Mouse (Mus musculus): ENCODE data around the gene Phyhd1. TPM values are rescaled to one million over a fixed set of nuclear protein-coding genes. Genes with fewer than 3 reads are reported as not detected.

Gene Phyhd1
- total RNA-seq, 2 experiments from 2014 or later: 96.9 to 120 TPM

DNA sequence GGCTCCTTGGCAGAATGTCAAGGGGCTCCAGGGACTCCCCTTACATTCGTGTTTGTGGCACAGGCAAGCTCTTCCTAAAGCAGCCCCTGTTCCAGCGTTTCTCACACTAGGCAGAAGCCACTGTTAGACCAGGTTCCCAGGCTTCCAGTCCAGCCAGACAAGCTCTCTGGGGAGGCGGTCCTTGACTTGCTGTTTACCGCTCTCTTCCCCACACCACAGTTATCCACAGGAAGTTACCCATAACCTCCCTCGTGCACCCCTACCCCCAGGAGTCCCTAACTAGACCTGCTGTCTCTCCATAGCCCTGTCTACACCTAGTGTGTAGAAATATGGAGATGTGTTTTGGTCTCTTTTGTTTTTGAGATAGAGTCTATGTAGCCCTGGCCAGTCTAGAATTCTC, 12.2 kb upstream of the Phyhd1 start:
- DNase-seq: peak in 1 of 2 experiments; percentile 23
- intact Hi-C loops (cut with DNase I): no loop called here

DNA sequence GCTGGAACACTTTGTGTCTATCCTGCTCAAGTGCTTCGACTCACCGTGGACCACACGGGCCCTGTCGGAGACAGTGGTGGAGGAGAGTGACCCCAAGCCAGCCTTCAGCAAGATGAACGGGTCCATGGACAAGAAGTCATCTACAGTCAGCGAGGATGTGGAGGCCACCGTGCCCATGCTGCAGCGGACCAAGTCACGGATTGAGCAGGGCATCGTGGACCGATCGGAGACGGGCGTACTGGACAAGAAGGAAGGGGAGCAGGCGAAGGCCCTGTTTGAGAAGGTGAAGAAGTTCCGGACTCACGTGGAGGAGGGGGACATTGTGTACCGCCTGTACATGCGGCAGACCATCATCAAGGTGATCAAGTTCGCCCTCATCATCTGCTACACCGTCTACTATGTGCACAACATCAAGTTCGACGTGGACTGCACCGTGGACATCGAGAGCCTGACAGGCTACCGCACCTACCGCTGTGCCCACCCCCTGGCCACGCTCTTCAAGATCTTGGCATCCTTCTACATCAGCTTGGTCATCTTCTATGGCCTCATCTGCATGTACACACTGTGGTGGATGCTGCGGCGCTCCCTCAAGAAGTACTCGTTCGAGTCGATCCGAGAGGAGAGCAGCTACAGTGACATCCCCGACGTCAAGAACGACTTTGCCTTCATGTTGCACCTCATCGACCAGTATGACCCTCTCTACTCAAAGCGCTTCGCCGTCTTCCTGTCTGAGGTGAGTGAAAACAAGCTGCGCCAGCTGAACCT, 10.2 kb upstream of the Phyhd1 start:
- peak in 1 of 2 experiments; percentile 15 for DNase-seq
- intact Hi-C loops (cut with DNase I): no loop called here

DNA sequence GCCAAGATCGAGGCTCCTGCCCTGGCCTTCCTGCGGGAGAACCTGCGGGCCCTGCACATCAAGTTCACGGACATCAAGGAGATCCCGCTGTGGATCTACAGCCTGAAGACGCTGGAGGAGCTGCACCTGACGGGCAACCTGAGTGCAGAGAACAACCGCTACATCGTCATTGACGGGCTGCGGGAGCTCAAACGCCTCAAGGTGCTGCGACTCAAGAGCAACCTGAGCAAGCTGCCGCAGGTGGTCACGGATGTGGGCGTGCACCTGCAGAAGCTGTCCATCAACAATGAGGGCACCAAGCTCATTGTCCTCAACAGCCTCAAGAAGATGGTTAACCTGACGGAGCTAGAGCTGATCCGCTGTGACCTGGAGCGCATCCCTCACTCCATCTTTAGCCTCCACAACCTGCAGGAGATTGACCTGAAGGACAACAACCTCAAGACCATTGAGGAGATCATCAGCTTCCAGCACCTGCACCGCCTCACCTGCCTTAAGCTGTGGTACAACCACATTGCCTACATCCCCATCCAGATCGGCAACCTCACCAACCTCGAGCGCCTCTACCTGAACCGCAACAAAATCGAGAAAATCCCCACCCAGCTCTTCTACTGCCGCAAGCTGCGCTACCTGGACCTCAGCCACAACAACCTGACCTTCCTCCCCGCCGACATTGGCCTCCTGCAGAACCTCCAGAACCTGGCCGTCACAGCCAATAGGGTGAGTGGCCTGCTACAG, 9.2 kb upstream of the Phyhd1 start:
- DNase-seq: no peak
- intact Hi-C loops (cut with DNase I): no loop called here

DNA sequence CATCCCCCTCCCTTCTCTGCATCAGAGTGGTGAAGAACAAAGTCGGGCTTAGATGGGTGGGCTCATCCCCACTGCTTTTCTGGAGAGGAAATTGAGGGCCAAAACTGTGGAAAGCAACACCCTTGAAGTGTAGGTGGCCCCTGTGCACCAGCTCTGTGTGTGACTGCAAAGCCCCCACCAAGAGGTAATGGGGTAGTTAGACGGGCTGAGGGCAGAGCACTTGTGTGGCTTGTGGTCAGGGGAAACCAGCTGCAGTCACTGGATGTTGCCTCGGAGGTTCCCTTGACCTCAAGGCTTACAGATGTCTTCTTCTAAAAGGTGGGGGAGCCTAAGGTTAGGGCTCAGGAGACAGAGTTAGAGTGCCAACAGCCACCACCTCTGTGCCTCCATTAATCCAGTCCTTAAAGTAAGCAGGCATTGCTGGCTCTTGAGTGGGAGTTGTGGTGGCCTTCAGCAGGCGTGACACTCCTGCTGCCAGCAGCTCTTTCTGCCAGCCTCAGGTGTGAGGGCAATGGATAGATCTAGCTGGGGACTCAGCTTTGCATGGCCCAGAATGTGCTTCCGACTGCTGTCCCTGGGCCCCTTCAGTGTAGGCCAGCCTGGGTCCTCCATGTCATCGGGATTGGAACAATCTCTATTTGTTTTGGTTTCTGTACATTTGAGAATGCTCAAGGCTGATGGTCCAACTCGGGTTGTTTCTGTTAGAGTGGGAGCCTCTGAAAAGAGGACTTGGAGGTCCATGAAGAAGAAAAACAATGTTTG, 8.1 kb upstream of the Phyhd1 start:
- intact Hi-C loops (cut with DNase I): no loop called here
- peak in 1 of 2 experiments; percentile 31 for DNase-seq

DNA sequence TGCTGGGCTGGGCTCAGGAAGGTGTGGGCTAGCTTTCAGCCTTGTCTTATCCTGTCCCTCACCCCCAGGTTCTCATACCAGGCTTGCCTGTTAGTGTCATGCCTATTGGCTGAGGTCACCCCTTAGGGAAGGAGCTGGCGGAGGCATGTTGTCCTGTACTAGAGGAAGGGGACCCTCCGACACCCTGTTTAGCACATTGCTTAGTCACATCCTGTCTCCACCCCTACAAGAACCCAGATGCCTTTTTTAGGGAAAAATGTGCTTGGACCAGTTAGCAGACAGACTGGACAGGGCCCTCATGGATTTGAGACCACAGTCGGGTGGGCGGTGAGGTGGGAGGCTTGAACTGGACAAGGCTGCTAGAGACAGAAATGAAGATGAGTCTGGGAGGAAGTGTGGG, 7.4 kb upstream of the Phyhd1 start:
- intact Hi-C loops (cut with DNase I): no loop called here
- peak; percentile 77 to 82 for DNase-seq

DNA sequence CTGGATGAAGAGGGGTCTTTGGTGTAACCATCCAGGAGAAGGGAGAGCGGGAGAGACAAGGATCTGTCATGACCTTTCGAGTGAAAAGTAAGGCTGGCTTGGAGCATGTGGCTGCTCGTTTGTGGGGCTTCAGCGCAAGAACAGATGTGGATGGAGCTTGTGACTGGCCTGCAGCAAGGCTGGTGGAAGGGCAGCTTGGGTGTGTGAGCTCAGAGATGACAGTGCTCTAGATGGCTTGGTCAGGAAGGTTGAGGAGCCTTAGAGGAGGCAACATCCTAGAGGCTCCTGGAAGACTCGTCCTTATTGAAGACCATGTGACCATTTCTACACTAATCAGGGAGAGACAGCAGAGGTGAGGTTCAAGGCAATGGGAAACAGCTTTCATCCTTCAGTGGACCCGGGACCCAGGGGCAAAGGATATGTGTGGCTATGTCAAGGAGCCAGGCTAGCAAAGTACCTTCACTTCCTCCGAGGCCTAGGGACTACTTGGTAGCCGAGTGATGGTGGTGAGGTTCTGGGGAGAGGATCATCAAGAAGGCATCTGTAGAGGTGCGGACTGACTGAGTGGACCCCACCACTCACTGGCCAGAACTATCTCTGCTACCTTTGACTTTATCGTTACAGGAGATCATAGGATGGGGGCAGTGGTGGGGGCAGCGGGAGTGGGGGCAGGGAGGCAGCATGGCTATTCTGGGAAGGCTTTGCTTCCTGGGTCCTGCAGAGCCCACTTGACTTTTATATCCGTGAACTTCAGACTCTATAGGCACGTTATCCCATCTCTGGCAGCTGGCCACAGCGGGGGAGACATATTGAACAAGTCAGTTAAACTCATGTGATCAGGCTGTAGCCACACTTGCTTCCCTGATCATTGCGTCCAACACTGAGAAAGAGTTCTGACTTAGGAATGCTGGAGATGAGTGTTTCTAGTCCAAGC, 6.6 kb upstream of the Phyhd1 start:
- intact Hi-C loops (cut with DNase I): no loop called here
- DNase-seq: peak; percentile 31 to 53

DNA sequence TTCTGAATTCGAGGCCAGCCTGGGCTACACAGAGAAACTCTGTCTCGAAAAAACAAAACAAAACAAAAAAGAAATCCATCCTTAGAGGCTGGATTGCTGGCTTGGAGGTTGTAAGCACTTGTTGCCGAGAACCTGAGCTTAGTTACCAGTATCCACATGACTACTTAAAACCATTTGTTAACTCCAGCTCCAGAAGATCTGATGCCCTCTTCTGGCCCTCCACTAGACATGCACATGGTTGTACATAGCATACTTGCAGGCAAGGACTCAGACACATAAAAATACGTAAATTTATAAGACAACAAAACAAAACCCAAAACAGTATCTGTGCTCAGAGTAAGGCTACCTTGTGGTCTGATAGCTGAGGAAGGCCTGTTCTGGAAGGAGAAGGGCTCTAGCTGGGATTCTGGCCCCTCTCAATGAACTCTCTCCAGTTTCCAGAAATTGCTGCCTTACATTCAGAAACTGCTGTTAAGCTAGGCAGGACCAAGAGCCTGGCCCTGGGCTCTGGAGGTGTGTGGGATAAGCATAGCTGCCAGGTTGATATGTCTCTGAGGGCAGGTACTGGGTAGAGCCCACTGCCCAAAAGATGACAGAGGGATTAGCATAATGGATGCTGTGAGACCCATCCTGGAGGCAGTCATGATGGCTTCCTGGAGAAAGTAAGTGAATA, 4.8 kb upstream of the Phyhd1 start:
- intact Hi-C loops (cut with DNase I): no loop called here
- DNase-seq: peak in 1 of 2 experiments; percentile 22

DNA sequence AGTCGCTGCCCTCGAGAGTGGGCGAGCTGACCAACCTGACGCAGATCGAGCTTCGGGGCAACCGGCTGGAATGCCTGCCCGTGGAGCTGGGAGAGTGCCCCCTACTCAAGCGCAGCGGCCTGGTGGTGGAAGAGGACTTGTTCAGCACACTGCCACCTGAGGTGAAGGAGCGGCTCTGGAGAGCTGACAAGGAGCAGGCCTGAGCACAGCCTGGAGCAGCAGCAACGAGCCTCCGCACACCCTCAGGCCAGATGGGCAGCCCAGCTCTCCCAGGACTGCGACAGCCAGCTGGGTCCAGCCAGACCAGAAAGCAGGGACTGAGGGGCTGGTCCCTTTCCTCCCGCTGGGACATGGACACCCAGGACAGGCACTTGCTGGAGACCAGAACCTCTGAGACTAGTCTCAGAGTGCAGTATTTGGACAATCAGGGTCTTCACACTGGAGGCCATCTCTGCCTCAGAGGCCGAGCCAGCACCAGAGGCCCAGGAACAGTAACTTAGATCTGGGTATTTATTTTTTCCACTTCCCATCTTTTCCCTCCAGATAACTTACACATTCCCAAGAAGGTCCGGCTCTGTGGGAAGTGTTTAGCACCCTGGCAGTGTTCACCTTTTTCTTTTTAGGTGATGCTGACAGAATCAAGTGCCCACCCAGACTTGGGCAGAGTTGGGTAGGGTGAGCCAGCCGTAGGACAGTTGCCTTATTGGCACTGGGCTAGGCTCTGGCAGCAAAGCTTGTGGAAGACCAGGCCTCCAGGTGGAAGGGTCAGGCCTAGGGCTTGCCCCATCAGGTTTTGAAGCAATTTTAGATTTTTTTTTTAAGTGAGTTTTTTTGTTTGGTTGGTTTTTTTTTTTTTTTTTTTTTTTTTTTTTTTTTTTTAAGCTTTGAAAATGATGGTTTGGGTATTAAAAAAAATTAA, 3.8 kb upstream of the Phyhd1 start:
- intact Hi-C loops (cut with DNase I): loop anchor here (1.0 kb wide), 1 partner anchor 23 kb away; no protein-coding TSS in a partner anchor
- DNase-seq: peak in 1 of 2 experiments; percentile 42

DNA sequence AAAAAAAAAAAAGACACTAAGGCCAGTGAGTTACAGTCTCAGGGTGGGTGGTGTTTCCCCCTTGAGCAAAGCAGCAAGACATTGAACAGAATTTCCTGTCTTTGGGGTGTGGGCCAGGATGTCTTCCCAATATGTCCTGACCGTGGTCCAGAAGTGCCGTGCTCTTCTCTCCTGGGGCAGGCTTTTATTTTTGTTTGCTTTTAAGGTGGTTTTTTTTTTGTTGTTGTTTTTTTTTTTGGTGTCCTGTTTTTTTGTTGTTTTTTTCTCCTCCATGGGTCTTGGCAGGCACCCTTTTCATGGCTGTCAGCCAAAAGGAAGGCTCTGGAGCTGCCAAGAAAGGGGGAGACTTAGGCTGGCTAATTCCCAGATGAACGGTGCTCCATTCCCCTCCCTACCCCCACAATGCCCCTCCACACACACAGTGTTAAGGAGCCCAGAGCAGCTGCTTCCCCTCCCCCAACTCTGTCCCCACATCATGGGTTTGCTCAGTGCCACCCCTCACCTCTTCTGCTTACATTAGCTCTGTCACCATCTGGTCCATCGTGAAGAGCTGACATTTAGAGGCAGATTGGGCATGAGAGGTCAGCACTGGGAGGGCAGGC, 3.1 kb upstream of the Phyhd1 start:
- intact Hi-C loops (cut with DNase I): loop anchor here (1.0 kb wide), 1 partner anchor 24 kb away; no protein-coding TSS in a partner anchor
- DNase-seq: peak; percentile 75 to 82

DNA sequence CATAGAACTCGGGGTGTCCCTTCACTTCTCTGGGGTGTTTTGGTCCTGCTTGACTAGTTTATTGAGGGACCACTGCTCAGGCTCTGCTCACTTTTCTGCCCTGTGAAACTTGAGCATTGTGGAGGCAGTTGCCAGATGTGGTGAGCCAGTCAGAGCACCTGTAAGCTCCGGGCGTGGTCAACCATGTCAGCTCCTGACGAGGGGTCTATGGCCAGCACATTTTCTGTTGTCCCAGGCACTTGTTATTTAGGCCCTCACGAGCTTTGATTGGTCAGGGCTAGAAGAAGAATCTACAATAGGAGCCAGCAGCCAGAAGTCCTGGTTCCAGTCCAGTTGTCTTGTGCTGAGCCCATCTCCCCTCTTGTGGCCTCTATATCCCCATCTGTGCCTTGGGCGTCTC, 2.2 kb upstream of the Phyhd1 start:
- intact Hi-C loops (cut with DNase I): no loop called here
- peak in 1 of 2 experiments; percentile 32 for DNase-seq

DNA sequence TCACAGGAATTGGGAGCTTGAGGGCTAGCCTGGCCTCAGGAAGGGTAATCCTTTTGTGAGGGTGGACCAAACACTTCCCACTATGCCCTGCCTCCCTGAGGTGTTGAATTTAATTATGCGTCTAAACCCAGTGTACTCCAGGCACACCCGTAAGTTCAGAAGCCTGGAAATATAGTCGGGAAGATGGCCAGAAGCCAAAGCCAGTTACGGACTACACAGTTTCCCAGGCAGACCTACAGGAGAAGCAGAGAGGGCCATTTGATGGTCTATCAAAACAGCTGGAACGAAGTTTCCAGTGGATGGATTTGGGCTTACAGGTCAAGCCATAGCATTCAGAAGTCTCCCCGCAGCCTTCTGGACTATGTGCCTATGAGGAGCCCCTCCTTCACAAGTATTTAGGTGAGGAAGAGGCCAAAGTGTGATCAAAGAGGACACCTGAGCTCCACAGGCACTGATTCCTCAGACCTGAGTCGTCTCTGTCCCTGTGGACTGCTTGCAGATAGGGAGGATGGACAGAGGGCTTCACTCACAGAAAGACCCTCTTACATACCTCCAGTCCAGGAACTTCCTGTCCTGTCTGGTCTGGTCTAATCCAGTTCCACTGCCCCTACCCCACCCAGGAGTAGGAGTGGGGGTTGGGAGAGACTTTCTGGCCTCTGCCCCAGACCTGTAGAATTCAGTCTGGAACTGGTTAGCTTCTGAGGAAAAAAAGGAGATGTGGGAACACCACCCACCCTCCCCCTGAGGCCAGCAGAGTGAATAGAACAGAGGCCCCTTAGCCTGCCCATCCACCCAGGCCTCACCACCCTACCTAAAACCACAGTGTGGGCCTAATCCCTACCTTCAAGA, 1.1 kb upstream of the Phyhd1 start:
- peak in 1 of 2 experiments; percentile 60 for DNase-seq
- intact Hi-C loops (cut with DNase I): no loop called here

DNA sequence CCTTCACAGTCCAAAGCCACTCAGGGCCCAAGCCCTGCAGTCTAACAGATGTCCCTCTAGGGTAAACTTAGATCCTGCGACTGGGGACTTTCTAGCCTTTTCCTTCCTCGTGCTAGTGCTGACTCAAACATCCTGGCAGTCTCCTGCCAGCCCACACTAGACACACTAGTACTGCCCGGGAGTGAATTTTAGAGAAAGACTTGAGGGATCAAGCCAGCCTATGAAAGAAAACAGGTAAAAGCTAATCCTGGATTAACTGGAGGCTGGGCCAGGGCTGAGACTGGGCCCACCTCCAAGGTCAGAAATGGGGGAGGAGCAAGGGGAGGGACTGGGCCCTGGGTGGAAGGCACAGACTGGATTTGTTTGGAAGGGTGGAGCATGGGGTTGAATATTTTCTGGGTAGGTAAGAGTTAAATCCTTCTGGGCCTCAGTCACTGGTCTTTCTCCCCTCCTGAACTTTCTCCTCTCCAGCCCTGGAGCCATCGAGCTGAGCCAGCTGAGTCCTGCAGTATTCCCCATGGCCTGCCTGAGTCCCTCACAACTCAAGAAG, 464 bp downstream of the Phyhd1 start:
- peak; percentile 83 to 87 for DNase-seq
- intact Hi-C loops (cut with DNase I): no loop called here

DNA sequence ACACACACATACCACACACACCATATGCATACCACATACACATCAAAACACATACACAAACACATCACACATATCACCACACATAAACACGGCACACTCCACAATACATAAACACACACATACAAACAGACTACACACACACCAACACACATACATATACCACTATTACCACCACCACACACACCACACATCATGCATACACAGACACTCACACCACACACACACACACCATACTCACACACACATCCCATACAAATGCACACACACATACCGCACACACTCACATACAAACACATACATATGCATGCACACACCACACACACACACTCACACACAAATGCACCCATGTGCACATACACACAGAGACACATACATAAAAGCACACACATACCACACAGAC, 1.5 kb downstream of the Phyhd1 start:
- intact Hi-C loops (cut with DNase I): no loop called here
- DNase-seq: no peak

DNA sequence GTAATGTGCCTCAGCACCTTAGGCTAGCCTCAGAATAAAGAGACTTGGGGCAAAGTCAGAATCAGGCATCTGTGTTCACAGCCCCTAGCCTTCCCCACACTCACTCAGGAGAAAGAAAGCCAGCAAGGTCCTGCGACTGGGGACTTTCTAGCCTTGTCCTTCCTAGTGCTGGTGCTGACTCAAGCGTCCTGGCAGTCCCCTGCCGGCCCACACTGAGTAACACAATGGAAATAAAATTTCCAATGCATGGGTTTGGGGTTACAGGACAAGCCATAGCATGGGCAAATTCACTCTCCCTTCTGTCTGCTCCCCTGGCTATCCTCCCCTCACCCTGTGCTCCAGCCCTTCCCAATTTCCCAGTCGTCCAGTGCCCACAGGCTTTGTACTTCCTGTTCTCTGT, 2.4 kb downstream of the Phyhd1 start:
- peak in 1 of 2 experiments; percentile 22 for DNase-seq
- intact Hi-C loops (cut with DNase I): no loop called here

DNA sequence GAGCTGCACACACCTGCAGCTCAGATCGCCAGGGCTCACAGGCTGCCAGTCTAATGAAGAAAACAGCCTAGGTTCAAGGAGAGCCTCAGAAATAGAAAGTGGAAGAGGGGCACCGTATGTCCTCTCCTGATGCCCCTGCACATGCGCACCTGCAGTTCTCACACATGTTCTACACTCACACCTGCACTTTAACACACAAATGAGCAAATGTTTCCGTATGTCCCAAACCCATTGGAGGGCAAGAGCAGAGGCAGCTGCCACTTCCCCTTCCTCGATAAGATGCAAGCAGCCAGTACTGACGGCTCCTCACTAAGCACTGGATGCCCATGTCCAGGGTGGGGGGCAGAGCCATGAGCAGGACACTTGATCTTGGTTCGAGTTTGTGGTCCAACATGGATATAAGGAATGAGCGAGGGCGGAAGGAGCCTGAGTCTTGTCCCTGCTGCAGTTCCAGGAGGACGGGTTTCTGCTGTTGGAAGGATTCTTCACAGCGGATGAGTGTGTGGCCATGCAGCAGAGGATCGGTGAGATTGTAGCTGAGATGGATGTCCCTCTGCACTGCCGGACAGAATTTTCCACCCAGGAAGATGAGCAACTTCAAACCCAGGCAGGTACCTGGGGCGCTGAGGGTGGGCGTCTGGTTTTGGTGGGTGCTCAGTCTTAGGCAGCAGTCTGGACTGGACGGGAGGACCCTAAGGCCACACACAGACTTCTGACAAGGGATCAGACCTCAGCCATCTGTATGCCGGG, 3.4 kb downstream of the Phyhd1 start:
- intact Hi-C loops (cut with DNase I): no loop called here

DNA sequence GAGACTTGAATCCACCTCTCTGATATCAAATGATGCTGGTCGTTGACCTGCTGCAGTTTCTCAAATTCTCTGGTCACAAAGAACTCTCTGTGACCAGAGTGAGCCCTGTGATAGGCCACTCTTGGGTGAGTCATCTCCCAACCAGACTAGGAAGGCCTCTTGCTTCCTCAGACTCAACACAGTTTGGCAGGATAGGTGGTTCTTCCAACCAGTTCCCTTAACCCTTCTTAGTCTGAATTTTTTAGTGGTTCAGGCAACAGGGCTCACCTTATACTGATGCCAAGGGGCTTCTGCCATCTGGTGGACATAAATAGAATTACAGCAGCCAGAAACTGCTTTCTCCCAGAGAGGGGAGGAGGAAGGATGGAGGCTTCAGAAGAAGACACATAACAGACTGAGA, 4.1 kb downstream of the Phyhd1 start:
- intact Hi-C loops (cut with DNase I): loop anchor here (1.0 to 2.0 kb wide), 5 partner anchors 33 to 141 kb away; partner anchors contain the start of genes Endog, Kyat1, Lrrc8a and Spout1
- DNase-seq: peak; percentile 71 to 79

More for the DNA sequence above, 3.4 kb downstream of the Phyhd1 start:
- peak in 1 of 2 experiments; percentile 13 for DNase-seq
